Mouse (Mus musculus) testis, adult 2 months (tissue): ENCODE measurements around the gene Mmadhc. TPM values are rescaled to one million over a fixed set of nuclear protein-coding genes. Genes with fewer than 3 reads are reported as not detected.

Experiments
- H3K27ac ChIP-seq: fragments of 200-500 bp; 2 replicates; pipeline ENCODE4 v1.5.1; 2012; ENCODE audit warnings: low read depth, low read length; ENCODE audit not compliant: control insufficient read depth, insufficient read depth
- H3K27me3 ChIP-seq: fragments of 200-500 bp; 2 replicates; pipeline ENCODE4 v1.6.1; 2012; ENCODE audit warnings: mild to moderate bottlenecking, low read length, moderate library complexity; ENCODE audit not compliant: control insufficient read depth, insufficient read depth
- H3K36me3 ChIP-seq: fragments of 200-500 bp; 2 replicates; pipeline ENCODE4 v1.6.1; 2012; ENCODE audit warnings: mild to moderate bottlenecking, low read length; ENCODE audit not compliant: control insufficient read depth, insufficient read depth
- H3K4me1 ChIP-seq: fragments of 200-500 bp; 2 replicates; pipeline ENCODE4 v1.6.1; 2012; ENCODE audit warnings: low read length; ENCODE audit not compliant: control insufficient read depth, insufficient read depth
- H3K4me3 ChIP-seq: fragments of 200-500 bp; 2 replicates; pipeline ENCODE4 v1.5.1; 2012; ENCODE audit warnings: low read depth, mild to moderate bottlenecking, low read length, moderate library complexity, mixed read lengths; ENCODE audit not compliant: control insufficient read depth
- CTCF ChIP-seq: fragments of 200-500 bp; IDR thresholded peaks from 2 replicates; pipeline ENCODE4 v1.5.1; 2012; ENCODE audit warnings: low read depth, mild to moderate bottlenecking, inconsistent platforms, low read length, moderate library complexity; ENCODE audit not compliant: control insufficient read depth, insufficient read depth, insufficient replicate concordance
- POLR2A ChIP-seq: fragments of 200-500 bp; IDR thresholded peaks from 2 replicates; pipeline ENCODE4 v1.6.1; 2012; ENCODE audit warnings: low read depth, mild to moderate bottlenecking, inconsistent platforms, low read length, moderate library complexity; ENCODE audit not compliant: control insufficient read depth
- polyA plus RNA-seq: library from polyadenylated mRNA; depleted of rRNA; stranded (reverse); fragments of >200 nt; gene quantifications from 2 replicates; pipeline ENCODE4 v1.2.3, GENCODE M21; 2012; rRNA removed

The Mmadhc gene
- polyA plus RNA-seq, 1 experiment, result 179 TPM

- TF ChIP-seq CTCF (no peak), POLR2A (no peak)
- no peaks in the 10 kb centered on the region for H3K27me3 ChIP-seq
- H3K36me3 ChIP-seq, result no peaks in the 10 kb centered on the region
- H3K4me1 ChIP-seq, result no peaks in the 10 kb centered on the region
- no peak overlapping the region for H3K27ac ChIP-seq
- H3K4me3 ChIP-seq, result no peak overlapping the region
These were observed 31.3 kb downstream of the Mmadhc start for GRCm38 (mm10) chr2:50265215-50265785.

- Histone ChIP-seq H3K4me1 (no peaks in the 10 kb centered on the region), H3K36me3 (no peaks in the 10 kb centered on the region), H3K4me3 (no peak overlapping the region), H3K27me3 (no peaks in the 10 kb centered on the region), H3K27ac (no peak overlapping the region)
- TF ChIP-seq CTCF (no peak), POLR2A (no peak)
These were observed 32.5 kb downstream of the Mmadhc start for GRCm38 (mm10) chr2:50264059-50264458.

- no peaks in the 10 kb centered on the region for H3K4me1 ChIP-seq
- TF ChIP-seq POLR2A (no peak), CTCF (no peak)
- H3K4me3 ChIP-seq, result no peak overlapping the region
- H3K27ac ChIP-seq, result no peak overlapping the region
- no peaks in the 10 kb centered on the region for H3K27me3 ChIP-seq
- H3K36me3 ChIP-seq, result no peaks in the 10 kb centered on the region
These were observed 41.6 kb downstream of the Mmadhc start for GRCm38 (mm10) chr2:50254955-50255354.

- no peak overlapping the region for H3K4me3 ChIP-seq
- H3K27ac ChIP-seq, result no peak overlapping the region
- TF ChIP-seq POLR2A, result no peak
- TF ChIP-seq CTCF, result no peak
- H3K4me1 ChIP-seq, result no peaks in the 10 kb centered on the region
- H3K36me3 ChIP-seq, result no peaks in the 10 kb centered on the region
- H3K27me3 ChIP-seq, result no peaks in the 10 kb centered on the region
These were observed 48.0 kb downstream of the Mmadhc start for GRCm38 (mm10) chr2:50248551-50248950.

- Histone ChIP-seq H3K27me3 (no peaks in the 10 kb centered on the region), H3K27ac (no peak overlapping the region), H3K36me3 (no peaks in the 10 kb centered on the region), H3K4me1 (no peaks in the 10 kb centered on the region), H3K4me3 (no peak overlapping the region)
- TF ChIP-seq POLR2A (no peak), CTCF (no peak)
These were observed 63.1 kb downstream of the Mmadhc start for GRCm38 (mm10) chr2:50233491-50233890.

Other genes with a start within 250 kb of the Mmadhc start
- 0.65 and 1.5 TPM in 2 replicates for gene Lypd6, start 230.4 kb downstream of the Mmadhc start, polyA plus RNA-seq